ENCODE assay signal across 21 mouse cellular contexts in genomic region chr4:33342877-33343731, GRCm38 (mm10). TPM values are rescaled to one million over a fixed set of nuclear protein-coding genes. Genes with fewer than 3 reads are reported as not detected.
A peak's percentile ranks its signal among the peaks of the same experiment; 100 is the strongest.
DNase-seq lines count a peak whose midpoint lies in the region; ATAC-seq and TF ChIP-seq lines count a peak whose summit lies in the region.
"Had no signal": no experiment of that assay in that cellular context is flagged by ENCODE, and none has a peak within 500 bp of the region (broad histone marks: within the 10 kb centered on the region; RNA-seq: fewer than 3 reads in every experiment).

No protein-coding gene starts in this region.

- no peak overlapping the region for H3K4me3 ChIP-seq in kidney, adult 2 months (ENCODE audit: insufficient read depth, low read depth, low read length)
- no peak overlapping the region for H3K4me3 ChIP-seq in lung, postnatal 0 days (ENCODE audit: low read depth, low read length)
- no peak overlapping the region for H3K4me3 ChIP-seq in liver, embryonic 14.5 days (ENCODE audit: insufficient read depth in 1 of 2, low read depth in 2 of 2, low read length in 2 of 2)
- H3K4me3 ChIP-seq: heart, adult 2 months; intestine, embryonic 15.5 days; myocyte; neural tube, embryonic 15.5 days had no signal

- H3K36me3 ChIP-seq in kidney, adult 2 months (ENCODE audit: control insufficient read depth, insufficient read depth, low read length): peaks cover 2% of the 10 kb centered on the region
- no peaks in the 10 kb centered on the region; the same call in 1 of the 2 replicates for H3K36me3 ChIP-seq in lung, postnatal 0 days (ENCODE audit: insufficient read depth, low read length)
- peaks cover 14% of the 10 kb centered on the region for H3K36me3 ChIP-seq in liver, embryonic 14.5 days (replicated peaks; ENCODE audit: control insufficient read depth, insufficient read depth, low read depth)
- H3K36me3 ChIP-seq: intestine, embryonic 15.5 days had no signal

- peak; percentile 87 for ATAC-seq in lung, postnatal 0 days
- ATAC-seq in liver, embryonic 14.5 days (ENCODE audit: insufficient read depth): peak; percentile 47
- ATAC-seq: forebrain, postnatal 0 days; intestine, embryonic 15.5 days had no signal

- no peaks in the 10 kb centered on the region for H3K9me3 ChIP-seq in lung, postnatal 0 days (ENCODE audit: low read length)
- H3K9me3 ChIP-seq in liver, embryonic 14.5 days (ENCODE audit: control insufficient read depth, low read length): no peaks in the 10 kb centered on the region
- H3K9me3 ChIP-seq: intestine, embryonic 15.5 days; neural tube, embryonic 15.5 days had no signal

- TF ChIP-seq POLR2A in kidney, adult 2 months (IDR thresholded peaks at IDR 0.05; ENCODE audit: low read depth, low read length): no peak

- H3K9ac ChIP-seq in lung, postnatal 0 days (replicated peaks; ENCODE audit: low read depth): no peak overlapping the region
- H3K9ac ChIP-seq in liver, embryonic 14.5 days (replicated peaks): 0 out of 2 replicates have a peak overlapping the region, but pooled peaks have one; percentile 13
- H3K9ac ChIP-seq: forebrain, postnatal 0 days; hindbrain, embryonic 14.5 days; intestine, embryonic 15.5 days; neural tube, embryonic 15.5 days had no signal

- H3K4me2 ChIP-seq in lung, postnatal 0 days (replicated peaks; ENCODE audit: low read depth, low read length): no peak overlapping the region
- peak overlapping the region; percentile 36 for H3K4me2 ChIP-seq in liver, embryonic 14.5 days (ENCODE audit: low read depth)
- H3K4me2 ChIP-seq: hindbrain, embryonic 14.5 days; intestine, embryonic 15.5 days; neural tube, embryonic 15.5 days had no signal

- peak; percentile 28; the same call in 1 of the 2 replicates for TF ChIP-seq EP300 in lung, postnatal 0 days (IDR thresholded peaks at IDR 0.05)
- TF ChIP-seq EP300 in liver, embryonic 14.5 days (IDR thresholded peaks at IDR 0.05; ENCODE audit: low read depth): no peak

- no peak overlapping the region for H3K27ac ChIP-seq in kidney, adult 2 months (ENCODE audit: insufficient read depth, low read depth, low read length)
- H3K27ac ChIP-seq in lung, postnatal 0 days (ENCODE audit: low read length): peak overlapping the region; percentile 57; the same call in 1 of the 2 replicates
- H3K27ac ChIP-seq in liver, embryonic 14.5 days: peak overlapping the region; percentile 79
- H3K27ac ChIP-seq: heart, adult 2 months; hindbrain, embryonic 14.5 days; intestine, embryonic 15.5 days; neural tube, embryonic 15.5 days had no signal

- no peaks in the 10 kb centered on the region for H3K27me3 ChIP-seq in kidney, adult 2 months (replicated peaks; ENCODE audit: control insufficient read depth, insufficient read depth, low read length)
- no peaks in the 10 kb centered on the region for H3K27me3 ChIP-seq in lung, postnatal 0 days (replicated peaks; ENCODE audit: insufficient read depth, low read length)
- H3K27me3 ChIP-seq in liver, embryonic 14.5 days (ENCODE audit: control insufficient read depth, insufficient read depth, low read length): no peaks in the 10 kb centered on the region
- H3K27me3 ChIP-seq: intestine, embryonic 15.5 days; neural tube, embryonic 15.5 days had no signal

- no peaks in the 10 kb centered on the region for H3K4me1 ChIP-seq in kidney, adult 2 months (ENCODE audit: control insufficient read depth, insufficient read depth, low read length)
- no peaks in the 10 kb centered on the region for H3K4me1 ChIP-seq in lung, postnatal 0 days (ENCODE audit: insufficient read depth, low read depth, low read length)
- H3K4me1 ChIP-seq in liver, embryonic 14.5 days (replicated peaks; ENCODE audit: control insufficient read depth in 2 of 2, insufficient read depth in 2 of 2, low read length in 1 of 2): peaks cover 12 to 15% of the 10 kb centered on the region in 2 experiments
- H3K4me1 ChIP-seq: intestine, embryonic 15.5 days; neural tube, embryonic 15.5 days had no signal

- TF ChIP-seq CTCF in kidney, adult 2 months (conservative IDR thresholded peaks at IDR 0.05; ENCODE audit: insufficient read depth, insufficient read length, low read depth, low read length): no peak
- peak; percentile 34 for TF ChIP-seq CTCF in lung, postnatal 0 days (IDR thresholded peaks at IDR 0.05)
- TF ChIP-seq CTCF in liver, embryonic 14.5 days (IDR thresholded peaks at IDR 0.05; ENCODE audit: low read depth): peak; percentile 36

- WGBS in kidney, adult 2 months: 82% methylated on average over 7 of the region's 7 CpGs
- WGBS in lung, postnatal 0 days: 69% methylated on average over 7 of the region's 7 CpGs
- 84% methylated on average over 7 of the region's 7 CpGs for WGBS in liver, embryonic 14.5 days (ENCODE audit: insufficient replicate concordance)

- peak; percentile 2 for DNase-seq in kidney, adult 2 months
- no peak for DNase-seq in kidney, adult 18-20 months
- peak; percentile 79 for DNase-seq in lung, postnatal 0 days (ENCODE audit: low spot score)
- no peak for DNase-seq in lung, postnatal 25 days (ENCODE audit: low spot score)
- no peak for DNase-seq in liver, embryonic 14.5 days (ENCODE audit: low read depth in 3 of 3, low spot score in 3 of 3)
- no peak for DNase-seq in ovary, postnatal 36 days (ENCODE audit: low spot score)
- no peak for DNase-seq in testis, postnatal 10 days (ENCODE audit: low spot score)
- DNase-seq: B cell, adult 2 months; cerebellum, adult 2 months; forebrain, postnatal 0 days; gastrocnemius, postnatal 10 days; heart, adult 2 months; left cerebral cortex, postnatal 4 days; midbrain, embryonic 14.5 days; retina, postnatal 1 day; right cerebral cortex, postnatal 4 days; thymus, postnatal 36 days had no signal

RNA-seq across cellular contexts. Expression of gene Rngtt, which starts 33.0 kb away (rescaled TPM):
- polyA plus RNA-seq in kidney, adult 2 months (2012; rRNA removed): 2.6 and 3.4 TPM in 2 replicates
- 9.4 and 10.5 TPM in 2 replicates for polyA plus RNA-seq in lung, postnatal 0 days (2015; fragmentation: Nextera tagmentation; extraction: Ambion mirVana)
- 2.5 and 4.3 TPM in 2 replicates for polyA plus RNA-seq in liver, embryonic 14.5 days (2012; rRNA removed)
- 11.3 and 12.6 TPM in 2 replicates for polyA plus RNA-seq in liver, embryonic 14.5 days (2014; fragmentation: Nextera tagmentation; extraction: Ambion mirVana)

RNA-seq across cellular contexts. Expression of gene Pnrc1, which starts 53.1 kb away (rescaled TPM):
- polyA plus RNA-seq in kidney, adult 2 months (2012; rRNA removed): 32.3 and 53.2 TPM in 2 replicates
- polyA plus RNA-seq in lung, postnatal 0 days (2015; fragmentation: Nextera tagmentation; extraction: Ambion mirVana): 153 and 169 TPM in 2 replicates
- polyA plus RNA-seq in liver, embryonic 14.5 days (2012; rRNA removed): 11.3 and 17.8 TPM in 2 replicates
- polyA plus RNA-seq in liver, embryonic 14.5 days (2014; fragmentation: Nextera tagmentation; extraction: Ambion mirVana): 30.9 and 37.4 TPM in 2 replicates

Comparison
In these comparisons a context has a peak if more than half of its experiments do, and no peak if none do; other contexts are left out.
1. DNase-seq: peak in kidney, adult 2 months (single experiment) and lung, postnatal 0 days (single experiment); none in kidney, adult 18-20 months (single experiment), lung, postnatal 25 days (single experiment), liver, embryonic 14.5 days (0 of 3), ovary, postnatal 36 days (single experiment) and testis, postnatal 10 days (single experiment).